Mouse (Mus musculus): Measurements from ENCODE around the gene Ttll7. TPM values are rescaled to one million over a fixed set of nuclear protein-coding genes. Genes with fewer than 3 reads are reported as not detected.

Gene Ttll7
- 2.0 TPM in 2 replicates for polyA plus RNA-seq (2016; fragmentation: Nextera tagmentation; extraction: Ambion mirVana)

- Histone ChIP-seq H3K27me3 (ENCODE audit: insufficient read depth, poor library complexity, severe bottlenecking) (peaks cover 4% of the 10 kb centered on the region; the same call in 1 of the 2 replicates), H3K4me1 (peaks cover 10% of the 10 kb centered on the region; the same call in 1 of the 2 replicates), H3K27ac (peak within 1 kb of the TSS; percentile 92), H3K4me3 (peak within 1 kb of the TSS; percentile 77), H3K9me3 (no peaks in the 10 kb centered on the region), H3K36me3 (no peaks in the 10 kb centered on the region)
- peak; percentile 91 for DNase-seq (ENCODE audit: low spot score)
- 3% methylated on average over 36 of the region's 36 CpGs for WGBS
These were observed at the start of gene Ttll7 for GRCm38 (mm10) chr3:146851966-146852891. Ttll7 (plus strand) TSS chr3:146852367.

- Histone ChIP-seq H3K27ac (peak overlapping the region; percentile 95), H3K36me3 (no peaks in the 10 kb centered on the region), H3K9me3 (no peaks in the 10 kb centered on the region), H3K27me3 (ENCODE audit: insufficient read depth, poor library complexity, severe bottlenecking) (no peaks in the 10 kb centered on the region), H3K4me1 (peaks cover 10% of the 10 kb centered on the region), H3K4me3 (peak overlapping the region; percentile 95)
- under 1% methylated on average over 47 of the region's 60 CpGs for WGBS
- DNase-seq (ENCODE audit: low spot score), result peak; percentile 77
These were observed 39.9 kb upstream of the Ttll7 start for GRCm38 (mm10) chr3:146812041-146812878.

GRCm38 (mm10) chr3:146812901-146813393, 39.2 kb upstream of the Ttll7 start, which contains the start of gene Prkacb:
Prkacb (minus strand) TSS chr3:146812990.
- peak; percentile 94 for DNase-seq (ENCODE audit: low spot score)
- peak within 1 kb of the TSS; percentile 95 for H3K4me3 ChIP-seq

DNA sequence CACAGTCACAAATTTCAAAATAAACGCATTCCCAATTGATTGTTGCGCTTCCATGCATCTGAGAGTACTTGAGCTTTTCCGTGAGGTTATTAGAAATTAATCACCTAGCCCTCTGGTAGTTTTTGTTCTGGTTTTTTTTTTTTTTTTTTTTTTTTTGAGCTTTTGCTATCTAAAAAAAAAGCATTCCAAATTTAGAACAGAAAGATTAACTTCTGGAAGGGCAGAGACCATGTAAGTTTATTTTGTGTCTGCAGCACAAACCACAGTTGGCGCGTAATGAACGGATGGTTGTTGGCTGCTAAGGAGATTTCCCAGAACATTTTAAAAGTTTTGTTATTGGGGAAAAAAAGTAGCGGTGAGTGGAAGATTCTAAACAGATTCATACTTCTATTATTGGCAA, 38.5 kb upstream of the Ttll7 start:
- 61% methylated on average over 7 of the region's 7 CpGs for WGBS
- H3K4me1 ChIP-seq, result peaks cover 10% of the 10 kb centered on the region
- no peaks in the 10 kb centered on the region for H3K27me3 ChIP-seq (ENCODE audit: insufficient read depth, poor library complexity, severe bottlenecking)
- peak overlapping the region; percentile 95 for H3K4me3 ChIP-seq
- no peaks in the 10 kb centered on the region for H3K36me3 ChIP-seq
- DNase-seq (ENCODE audit: low spot score), result no peak
- no peaks in the 10 kb centered on the region for H3K9me3 ChIP-seq
- peak overlapping the region; percentile 95 for H3K27ac ChIP-seq

More at GRCm38 (mm10) chr3:146812901-146813393, 39.2 kb upstream of the Ttll7 start, which contains the start of gene Prkacb:
- Histone ChIP-seq H3K36me3 (no peaks in the 10 kb centered on the region), H3K27me3 (ENCODE audit: insufficient read depth, poor library complexity, severe bottlenecking) (no peaks in the 10 kb centered on the region), H3K4me1 (peaks cover 10% of the 10 kb centered on the region), H3K27ac (peak within 1 kb of the TSS; percentile 95), H3K9me3 (no peaks in the 10 kb centered on the region)
- under 1% methylated on average over 60 of the region's 60 CpGs for WGBS

GRCm38 (mm10) chr3:146820718-146821117, 31.4 kb upstream of the Ttll7 start:
- Histone ChIP-seq H3K27me3 (ENCODE audit: insufficient read depth, poor library complexity, severe bottlenecking) (no peaks in the 10 kb centered on the region), H3K4me1 (no peaks in the 10 kb centered on the region), H3K36me3 (no peaks in the 10 kb centered on the region), H3K9me3 (no peaks in the 10 kb centered on the region), H3K4me3 (no peak overlapping the region), H3K27ac (no peak overlapping the region)
- DNase-seq (ENCODE audit: low spot score), result no peak
- WGBS, result 81% methylated on average over 4 of the region's 4 CpGs

DNA sequence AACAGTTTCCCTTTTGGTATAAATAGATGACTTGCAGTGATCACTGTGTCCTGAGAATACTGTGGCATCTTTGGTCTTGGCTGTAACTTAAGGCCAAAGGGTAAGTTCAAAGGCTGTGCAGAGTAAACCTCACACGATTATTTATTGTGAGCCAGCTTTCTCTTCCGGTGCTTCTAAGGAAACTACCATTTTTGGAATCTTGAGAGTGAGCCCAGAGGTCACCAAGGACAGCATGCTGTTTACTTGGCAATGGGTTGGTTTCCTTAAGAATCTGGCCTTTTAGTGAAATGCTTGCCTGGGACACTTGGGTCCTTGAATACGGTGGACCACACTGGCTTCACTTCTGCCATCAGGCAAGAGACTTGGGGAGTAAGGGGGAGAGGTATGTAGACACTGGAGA, 9.4 kb upstream of the Ttll7 start:
- DNase-seq (ENCODE audit: low spot score), result no peak
- H3K27ac ChIP-seq, result no peak overlapping the region
- no peaks in the 10 kb centered on the region for H3K9me3 ChIP-seq
- no peak overlapping the region for H3K4me3 ChIP-seq
- H3K4me1 ChIP-seq, result no peaks in the 10 kb centered on the region
- no peaks in the 10 kb centered on the region for H3K27me3 ChIP-seq (ENCODE audit: insufficient read depth, poor library complexity, severe bottlenecking)
- WGBS, result 72% methylated on average over 3 of the region's 3 CpGs
- no peaks in the 10 kb centered on the region for H3K36me3 ChIP-seq

DNA sequence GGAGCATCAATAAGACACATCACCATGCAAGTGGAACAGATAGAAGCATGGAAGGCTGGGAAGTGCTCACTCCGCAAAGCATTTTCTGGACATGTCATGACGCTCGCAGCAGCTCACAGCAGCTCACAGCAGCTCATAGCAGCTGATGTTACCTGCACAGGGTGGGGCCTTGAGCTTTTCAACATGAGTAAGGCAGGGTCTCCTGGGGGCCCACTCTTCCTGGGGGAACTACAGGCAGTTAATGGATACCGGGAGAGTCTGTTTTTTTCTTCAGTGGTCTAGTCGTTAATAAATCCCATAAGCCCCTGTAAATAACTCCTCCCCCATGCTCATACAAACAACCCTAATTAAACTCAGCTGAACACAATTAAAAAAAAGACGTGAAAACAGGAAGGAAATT, 8.7 kb upstream of the Ttll7 start:
- H3K27me3 ChIP-seq (ENCODE audit: insufficient read depth, poor library complexity, severe bottlenecking), result no peaks in the 10 kb centered on the region
- H3K27ac ChIP-seq, result no peak overlapping the region
- DNase-seq (ENCODE audit: low spot score), result no peak
- H3K4me3 ChIP-seq, result no peak overlapping the region
- no peaks in the 10 kb centered on the region for H3K36me3 ChIP-seq
- no peaks in the 10 kb centered on the region for H3K9me3 ChIP-seq
- WGBS, result 74% methylated on average over 6 of the region's 6 CpGs
- no peaks in the 10 kb centered on the region for H3K4me1 ChIP-seq

DNA sequence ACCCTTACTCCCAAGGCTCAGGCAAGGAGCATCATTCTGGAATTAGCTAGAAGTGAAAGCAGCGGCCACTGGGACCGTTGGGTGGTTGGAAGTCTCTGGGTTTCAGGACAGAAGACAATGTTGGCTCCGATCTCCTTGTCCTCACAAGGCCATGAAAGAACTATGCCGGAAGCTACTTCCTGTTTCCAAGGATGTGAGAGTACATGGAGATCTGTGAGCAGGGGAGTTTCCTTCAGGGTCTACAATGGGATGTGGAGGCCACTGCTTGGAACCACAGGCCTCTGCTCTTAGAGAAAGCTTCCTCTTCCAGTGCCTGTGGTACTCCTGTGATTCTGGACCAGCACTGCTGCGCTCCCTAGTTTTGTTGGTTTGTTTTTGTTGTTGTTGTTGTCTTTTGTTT, 5.9 kb upstream of the Ttll7 start:
- Histone ChIP-seq H3K36me3 (no peaks in the 10 kb centered on the region), H3K27me3 (ENCODE audit: insufficient read depth, poor library complexity, severe bottlenecking) (peaks cover 4% of the 10 kb centered on the region; the same call in 1 of the 2 replicates), H3K9me3 (no peaks in the 10 kb centered on the region), H3K4me3 (no peak overlapping the region), H3K27ac (no peak overlapping the region), H3K4me1 (no peaks in the 10 kb centered on the region)
- DNase-seq (ENCODE audit: low spot score), result no peak
- 82% methylated on average over 5 of the region's 5 CpGs for WGBS

DNA sequence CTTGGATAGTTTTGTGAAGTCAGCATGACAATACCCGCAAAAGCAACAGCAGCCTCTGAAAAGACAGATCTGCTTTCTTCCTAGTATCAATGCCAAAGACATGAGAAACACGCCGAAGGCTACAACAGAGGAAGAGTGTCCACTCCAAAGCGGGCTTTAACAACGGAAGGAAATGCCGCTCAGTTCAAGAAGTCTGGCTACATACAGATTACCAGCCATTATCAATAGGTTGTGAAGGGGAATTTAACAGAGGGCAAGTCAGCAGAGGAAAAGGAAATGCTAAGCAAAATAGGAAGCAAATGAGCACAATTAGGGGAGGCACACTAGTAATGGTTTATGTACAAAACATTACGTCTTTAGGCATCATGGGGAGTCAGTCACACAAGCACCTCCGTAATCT, 4.1 kb upstream of the Ttll7 start:
- Histone ChIP-seq H3K9me3 (no peaks in the 10 kb centered on the region), H3K4me3 (no peak overlapping the region), H3K4me1 (peaks cover 10% of the 10 kb centered on the region; the same call in 1 of the 2 replicates), H3K27me3 (ENCODE audit: insufficient read depth, poor library complexity, severe bottlenecking) (peaks cover 4% of the 10 kb centered on the region; the same call in 1 of the 2 replicates), H3K27ac (no peak overlapping the region), H3K36me3 (no peaks in the 10 kb centered on the region)
- WGBS, result 69% methylated on average over 8 of the region's 8 CpGs
- no peak for DNase-seq (ENCODE audit: low spot score)

DNA sequence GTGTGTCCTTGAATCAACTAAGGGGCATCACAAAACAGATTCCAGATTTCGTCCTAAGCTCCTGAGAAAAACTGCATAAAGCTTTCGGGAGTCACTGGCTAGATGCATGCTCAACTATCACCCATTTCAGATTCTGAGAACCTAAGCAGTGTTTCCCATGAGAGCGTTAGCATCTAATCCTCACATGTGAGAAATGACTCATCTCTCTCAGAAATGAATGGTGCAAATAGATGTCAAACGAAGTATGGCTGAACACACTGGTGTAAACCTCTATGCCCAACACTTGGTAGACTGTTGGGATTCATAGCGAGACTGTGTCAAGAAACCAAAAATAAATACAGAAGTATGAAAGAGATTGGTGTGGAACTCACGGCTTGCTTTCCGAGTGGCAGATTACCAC, 2.8 kb upstream of the Ttll7 start:
- H3K27ac ChIP-seq, result no peak overlapping the region
- H3K4me1 ChIP-seq, result peaks cover 10% of the 10 kb centered on the region; the same call in 1 of the 2 replicates
- no peak overlapping the region for H3K4me3 ChIP-seq
- peaks cover 4% of the 10 kb centered on the region; the same call in 1 of the 2 replicates for H3K27me3 ChIP-seq (ENCODE audit: insufficient read depth, poor library complexity, severe bottlenecking)
- 85% methylated on average over 7 of the region's 7 CpGs for WGBS
- no peaks in the 10 kb centered on the region for H3K36me3 ChIP-seq
- H3K9me3 ChIP-seq, result no peaks in the 10 kb centered on the region
- no peak for DNase-seq (ENCODE audit: low spot score)

- Histone ChIP-seq H3K27ac (no peak overlapping the region), H3K36me3 (no peaks in the 10 kb centered on the region), H3K4me1 (peaks cover 10% of the 10 kb centered on the region; the same call in 1 of the 2 replicates), H3K9me3 (no peaks in the 10 kb centered on the region), H3K27me3 (ENCODE audit: insufficient read depth, poor library complexity, severe bottlenecking) (peaks cover 4% of the 10 kb centered on the region; the same call in 1 of the 2 replicates), H3K4me3 (no peak overlapping the region)
- no peak for DNase-seq (ENCODE audit: low spot score)
- WGBS, result 75% methylated on average over 7 of the region's 7 CpGs
These were observed 2.4 kb downstream of the Ttll7 start for GRCm38 (mm10) chr3:146854473-146855087.

GRCm38 (mm10) chr3:146857373-146857772, 5.2 kb downstream of the Ttll7 start:
- DNase-seq (ENCODE audit: low spot score), result no peak
- Histone ChIP-seq H3K27ac (no peak overlapping the region), H3K27me3 (ENCODE audit: insufficient read depth, poor library complexity, severe bottlenecking) (no peaks in the 10 kb centered on the region), H3K4me1 (peaks cover 3% of the 10 kb centered on the region; the same call in 1 of the 2 replicates), H3K9me3 (no peaks in the 10 kb centered on the region), H3K4me3 (no peak overlapping the region), H3K36me3 (no peaks in the 10 kb centered on the region)
- 84% methylated on average over 10 of the region's 10 CpGs for WGBS
